Mouse (Mus musculus): ENCODE measurements at regions not wholly inside any gene's neighbourhood (a gene's known extent, or its start where the extent isn't known, plus 50 kb on each side); places are given as distances from the start of the nearest gene placed in this dataset.

GRCm38 (mm10) chr4:53986519-53987301, 160.9 kb downstream of the Tmem38b start:
- WGBS (ENCODE audit: missing documents) = 46% methylated on average over 8 of the region's 8 CpGs
- no peaks in the 10 kb centered on the region for H3K36me3 ChIP-seq (ENCODE audit: inconsistent target)
- H3K27ac ChIP-seq = no peak overlapping the region
- H3K4me3 ChIP-seq (ENCODE audit: inconsistent target) = no peak overlapping the region
- no peaks in the 10 kb centered on the region for H3K79me2 ChIP-seq (ENCODE audit: inconsistent target)

DNA sequence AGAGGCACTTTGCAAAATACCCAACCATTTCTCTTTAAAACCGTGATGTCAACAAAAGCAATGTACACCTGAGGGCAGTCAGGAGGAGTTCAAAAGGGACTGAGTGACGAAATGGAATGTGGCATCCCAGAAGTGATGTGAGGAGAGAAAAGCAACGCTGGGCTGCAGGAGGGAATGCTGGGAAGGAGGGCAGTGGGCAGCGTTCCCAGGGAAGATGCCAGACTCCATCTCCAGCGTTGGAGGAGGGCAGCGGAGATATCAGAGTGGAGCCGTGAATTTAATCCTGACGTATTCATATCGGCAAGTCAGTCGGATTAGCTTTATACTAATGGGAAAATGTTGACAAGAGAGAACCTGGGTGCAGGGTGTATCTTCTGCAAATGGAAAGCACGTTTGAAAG, 161.7 kb downstream of the Tmem38b start:
- H3K27ac ChIP-seq = no peak overlapping the region
- no peak overlapping the region for H3K4me3 ChIP-seq (ENCODE audit: inconsistent target)
- WGBS (ENCODE audit: missing documents) = 93% methylated on average over 11 of the region's 11 CpGs
- no peaks in the 10 kb centered on the region for H3K36me3 ChIP-seq (ENCODE audit: inconsistent target)
- no peaks in the 10 kb centered on the region for H3K79me2 ChIP-seq (ENCODE audit: inconsistent target)

DNA sequence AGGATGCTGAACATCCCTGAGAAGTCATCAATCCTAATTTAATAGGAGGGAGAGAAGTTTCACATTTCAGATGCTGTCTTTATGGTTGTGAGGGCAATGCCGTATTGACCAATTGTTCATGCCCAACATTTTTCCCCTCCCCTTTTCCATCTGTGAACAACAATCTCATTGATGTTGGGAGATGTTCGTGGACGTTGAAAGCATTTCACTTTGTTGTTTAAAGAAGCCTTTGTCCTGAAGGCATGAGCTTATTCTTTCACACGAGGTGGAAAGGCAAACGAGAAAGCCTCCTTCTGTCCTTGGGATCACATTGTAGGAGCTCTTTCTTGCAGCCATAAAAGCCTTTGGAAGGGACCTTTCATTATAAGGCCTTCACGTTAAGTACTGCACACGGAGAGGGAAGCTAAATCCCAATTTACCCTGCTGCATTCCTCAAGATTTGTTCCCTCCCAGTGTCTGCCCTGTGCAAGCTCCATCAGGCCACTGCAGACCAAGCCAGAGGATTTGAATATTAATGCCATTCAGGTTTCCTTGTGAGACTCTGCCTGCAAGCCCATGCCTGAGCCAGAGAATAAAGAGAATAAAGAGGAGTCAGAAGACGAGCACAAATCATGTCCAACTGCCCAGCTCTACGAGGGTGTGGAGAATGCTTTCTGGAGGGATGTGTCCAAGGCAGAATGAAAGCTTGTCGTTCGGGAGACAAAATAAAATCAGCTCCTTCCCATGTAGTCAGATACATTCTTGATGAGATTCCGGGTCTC, 195.4 kb downstream of the Tmem38b start:
- no peak overlapping the region for H3K4me3 ChIP-seq (ENCODE audit: inconsistent target)
- no peaks in the 10 kb centered on the region for H3K79me2 ChIP-seq (ENCODE audit: inconsistent target)
- H3K36me3 ChIP-seq (ENCODE audit: inconsistent target) = no peaks in the 10 kb centered on the region
- 83% methylated on average over 12 of the region's 12 CpGs for WGBS (ENCODE audit: missing documents)
- H3K27ac ChIP-seq = no peak overlapping the region

DNA sequence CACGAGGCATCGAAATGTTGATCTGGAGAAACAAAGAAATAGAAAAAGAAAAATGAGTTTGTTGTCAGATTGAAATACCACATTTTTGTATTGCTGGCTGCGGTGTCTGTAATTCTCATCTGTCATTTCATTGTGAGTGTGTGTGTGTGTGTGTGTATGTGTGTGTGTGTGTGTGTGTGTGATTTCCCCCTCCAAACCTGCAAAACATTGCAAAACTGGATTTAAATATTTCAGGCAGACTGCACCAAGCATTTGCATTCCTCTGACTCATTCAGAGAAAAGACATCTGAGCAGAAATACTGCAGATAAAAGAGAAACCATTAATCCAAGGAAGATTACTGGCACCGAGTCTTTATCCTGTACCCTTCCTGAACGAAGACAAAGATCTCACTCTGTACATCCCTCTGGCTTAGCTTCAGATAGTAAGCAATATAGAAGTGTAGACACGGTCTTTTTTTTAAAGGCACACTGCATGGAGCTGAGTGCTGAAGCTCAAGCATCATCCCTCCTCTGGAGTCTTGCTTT, 196.1 kb downstream of the Tmem38b start:
- H3K4me3 ChIP-seq (ENCODE audit: inconsistent target) = no peak overlapping the region
- no peak overlapping the region for H3K27ac ChIP-seq
- H3K79me2 ChIP-seq (ENCODE audit: inconsistent target) = no peaks in the 10 kb centered on the region
- 86% methylated on average over 6 of the region's 6 CpGs for WGBS (ENCODE audit: missing documents)
- H3K36me3 ChIP-seq (ENCODE audit: inconsistent target) = no peaks in the 10 kb centered on the region

DNA sequence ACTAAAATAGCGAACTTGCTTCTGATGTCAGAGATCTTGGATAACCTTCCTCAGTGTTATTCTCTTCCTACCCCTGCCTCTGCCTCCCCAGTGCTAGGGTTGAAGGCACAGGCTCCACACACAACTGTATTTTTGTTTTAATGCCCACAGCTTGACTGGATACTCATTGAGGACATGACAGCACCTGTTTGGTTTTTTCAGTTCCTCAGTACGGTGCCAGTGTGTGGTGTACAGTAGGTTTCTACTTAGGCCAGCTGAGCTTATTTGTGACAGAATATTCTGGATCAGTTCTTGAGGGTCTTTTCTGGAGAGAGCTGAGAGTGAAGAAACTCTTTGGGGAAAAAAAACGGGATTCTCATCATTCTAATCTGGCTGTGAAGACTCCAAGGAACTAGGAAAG, 201.1 kb downstream of the Tmem38b start:
- Histone ChIP-seq H3K4me3 (ENCODE audit: inconsistent target) (no peak overlapping the region), H3K36me3 (ENCODE audit: inconsistent target) (no peaks in the 10 kb centered on the region), H3K27ac (no peak overlapping the region), H3K79me2 (ENCODE audit: inconsistent target) (no peaks in the 10 kb centered on the region)
- 85% methylated on average over 3 of the region's 3 CpGs for WGBS (ENCODE audit: missing documents)

DNA sequence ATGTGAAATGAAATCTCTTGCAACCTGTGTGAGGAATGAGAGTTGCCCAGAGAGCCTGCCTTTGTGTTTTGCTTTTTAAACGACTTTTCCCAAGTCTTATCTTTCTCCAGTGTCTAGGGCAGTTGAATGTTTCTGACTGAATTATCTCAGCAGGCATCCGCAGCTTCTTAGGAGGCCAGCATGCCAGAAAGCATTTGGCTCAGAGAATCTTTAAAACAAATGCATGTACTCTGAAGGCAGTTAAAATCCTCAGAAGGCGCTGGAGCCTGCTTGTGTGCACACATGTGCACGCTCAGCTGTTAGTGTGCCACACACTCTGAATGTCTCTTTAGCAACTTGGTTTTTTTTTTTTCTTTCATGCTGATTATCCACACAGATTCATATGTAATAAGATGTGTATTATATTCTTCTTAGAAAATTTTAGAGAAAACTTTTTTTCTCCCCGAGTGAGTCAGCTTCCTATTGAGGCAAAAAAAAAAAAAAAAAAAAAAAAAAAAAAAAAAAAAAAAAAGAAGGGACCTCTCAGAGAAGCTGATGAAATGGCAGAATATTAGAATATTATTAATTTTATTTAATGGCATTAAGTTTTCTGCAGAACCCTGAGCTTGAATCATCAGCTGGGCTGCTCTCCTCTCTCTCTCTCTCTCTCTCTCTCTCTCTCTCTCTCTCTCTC, 201.9 kb downstream of the Tmem38b start:
- Histone ChIP-seq H3K27ac (no peak overlapping the region), H3K36me3 (ENCODE audit: inconsistent target) (no peaks in the 10 kb centered on the region), H3K4me3 (ENCODE audit: inconsistent target) (no peak overlapping the region), H3K79me2 (ENCODE audit: inconsistent target) (no peaks in the 10 kb centered on the region)
- WGBS (ENCODE audit: missing documents) = 81% methylated on average over 4 of the region's 5 CpGs

GRCm38 (mm10) chr4:54045258-54046029, 219.6 kb downstream of the Tmem38b start:
- 80% methylated on average over 14 of the region's 14 CpGs for WGBS (ENCODE audit: missing documents)
- H3K4me3 ChIP-seq (ENCODE audit: inconsistent target) = no peak overlapping the region

GRCm38 (mm10) chr4:54064331-54064730, 238.5 kb downstream of the Tmem38b start:
- Histone ChIP-seq H3K36me3 (ENCODE audit: inconsistent target) (no peaks in the 10 kb centered on the region), H3K79me2 (ENCODE audit: inconsistent target) (no peaks in the 10 kb centered on the region), H3K27ac (no peak overlapping the region), H3K4me3 (ENCODE audit: inconsistent target) (no peak overlapping the region)
- WGBS (ENCODE audit: missing documents) = 91% methylated on average over 4 of the region's 4 CpGs

More at GRCm38 (mm10) chr4:54045258-54046029, 219.6 kb downstream of the Tmem38b start:
- H3K79me2 ChIP-seq (ENCODE audit: inconsistent target) = no peaks in the 10 kb centered on the region
- H3K36me3 ChIP-seq (ENCODE audit: inconsistent target) = no peaks in the 10 kb centered on the region
- no peak overlapping the region for H3K27ac ChIP-seq

- WGBS (ENCODE audit: missing documents) = 82% methylated on average over 3 of the region's 4 CpGs
- Histone ChIP-seq H3K79me2 (ENCODE audit: inconsistent target) (no peaks in the 10 kb centered on the region), H3K4me3 (ENCODE audit: inconsistent target) (no peak overlapping the region), H3K36me3 (ENCODE audit: inconsistent target) (no peaks in the 10 kb centered on the region), H3K27ac (no peak overlapping the region)
Observed at GRCm38 (mm10) chr4:54071951-54072350, 246.1 kb downstream of the Tmem38b start.

GRCm38 (mm10) chr4:54072482-54072881, 246.6 kb downstream of the Tmem38b start:
- H3K27ac ChIP-seq = no peak overlapping the region
- no peaks in the 10 kb centered on the region for H3K79me2 ChIP-seq (ENCODE audit: inconsistent target)
- WGBS (ENCODE audit: missing documents) = 88% methylated on average over 3 of the region's 3 CpGs
- no peaks in the 10 kb centered on the region for H3K36me3 ChIP-seq (ENCODE audit: inconsistent target)
- H3K4me3 ChIP-seq (ENCODE audit: inconsistent target) = no peak overlapping the region

- Histone ChIP-seq H3K36me3 (ENCODE audit: inconsistent target) (no peaks in the 10 kb centered on the region), H3K27ac (no peak overlapping the region), H3K4me3 (ENCODE audit: inconsistent target) (no peak overlapping the region), H3K79me2 (ENCODE audit: inconsistent target) (no peaks in the 10 kb centered on the region)
- 54% methylated on average over 9 of the region's 10 CpGs for WGBS (ENCODE audit: missing documents)
Observed at GRCm38 (mm10) chr4:54072932-54073331, 247.1 kb downstream of the Tmem38b start.

GRCm38 (mm10) chr4:54073483-54073882, 247.6 kb downstream of the Tmem38b start:
- 91% methylated on average over 7 of the region's 7 CpGs for WGBS (ENCODE audit: missing documents)
- Histone ChIP-seq H3K79me2 (ENCODE audit: inconsistent target) (no peaks in the 10 kb centered on the region), H3K36me3 (ENCODE audit: inconsistent target) (no peaks in the 10 kb centered on the region), H3K27ac (no peak overlapping the region), H3K4me3 (ENCODE audit: inconsistent target) (no peak overlapping the region)

DNA sequence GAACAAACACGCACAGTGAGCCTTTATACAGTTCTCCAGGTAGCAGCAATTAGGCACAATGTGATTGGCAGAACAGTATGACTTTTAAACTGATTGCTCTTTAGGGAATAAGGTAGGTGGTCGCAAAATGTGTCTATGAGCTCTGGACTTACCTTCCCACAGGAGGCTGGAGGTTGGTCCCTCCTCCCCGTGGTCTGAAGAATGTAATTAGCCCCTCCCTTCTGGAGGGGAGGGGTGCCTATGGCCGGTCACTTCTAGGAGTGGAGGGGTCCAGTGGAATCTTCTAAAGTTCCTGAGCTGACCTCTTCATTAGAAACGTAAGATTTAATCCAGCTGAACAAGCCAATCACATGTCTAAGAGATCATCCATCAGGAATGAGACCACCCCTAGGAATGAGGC, 248.4 kb downstream of the Tmem38b start:
- H3K27ac ChIP-seq = no peak overlapping the region
- 78% methylated on average over 5 of the region's 5 CpGs for WGBS (ENCODE audit: missing documents)
- H3K36me3 ChIP-seq (ENCODE audit: inconsistent target) = no peaks in the 10 kb centered on the region
- H3K79me2 ChIP-seq (ENCODE audit: inconsistent target) = no peaks in the 10 kb centered on the region
- no peak overlapping the region for H3K4me3 ChIP-seq (ENCODE audit: inconsistent target)

DNA sequence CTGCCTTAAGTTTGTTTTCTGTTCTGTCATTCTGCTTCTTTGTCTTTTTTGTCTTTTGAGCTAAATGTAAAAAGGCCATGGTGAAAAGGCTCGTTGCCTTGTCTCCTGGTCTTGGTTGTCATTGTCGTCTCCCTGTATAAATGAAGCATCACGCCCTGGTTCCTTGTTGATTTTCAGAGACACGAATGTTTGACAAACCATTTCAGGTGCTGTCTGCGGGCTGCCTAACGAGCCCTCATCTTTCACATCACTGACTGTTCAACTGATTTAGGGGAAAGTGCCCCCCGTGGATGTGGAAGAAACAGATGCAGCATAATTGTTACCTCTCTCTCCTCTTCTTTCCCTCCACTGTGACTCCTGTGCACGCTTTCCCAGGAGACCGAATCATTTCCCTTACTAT, 254.7 kb downstream of the Tmem38b start:
- WGBS (ENCODE audit: missing documents) = 88% methylated on average over 9 of the region's 9 CpGs
- no peak overlapping the region for H3K27ac ChIP-seq
- H3K4me3 ChIP-seq (ENCODE audit: inconsistent target) = no peak overlapping the region
- H3K79me2 ChIP-seq (ENCODE audit: inconsistent target) = no peaks in the 10 kb centered on the region
- H3K36me3 ChIP-seq (ENCODE audit: inconsistent target) = no peaks in the 10 kb centered on the region

All from macrophage (primary cell).